Mouse (Mus musculus) MN1 (cell line): Measurements from ENCODE around the gene 4930452B06Rik.
"Not testable (repeated sequence)": the region's sequence is repeated elsewhere in the genome, so short reads cannot be mapped to it uniquely, and the experiment has no call there.

Experiments used
- DNase-seq: peaks from one replicate; pipeline ENCODE4 v3.0.0-alpha.2; 2016; ENCODE audit warnings: low spot score

Gene 4930452B06Rik

GRCm38 (mm10) chr14:8665636-8666411, at the start of gene 4930452B06Rik:
Gene 4930452B06Rik, minus strand, starts transcription at chr14:8666240.
- DNase-seq: no peak

GRCm38 (mm10) chr14:8712674-8713073, 46.6 kb upstream of the 4930452B06Rik start:
- DNase-seq: no peak

- DNase-seq: no peak
Measured at GRCm38 (mm10) chr14:8689451-8689850, 23.4 kb upstream of the 4930452B06Rik start.

- no peak for DNase-seq
Measured at GRCm38 (mm10) chr14:8688462-8688861, 22.4 kb upstream of the 4930452B06Rik start.

- no peak for DNase-seq
Measured at GRCm38 (mm10) chr14:8686185-8686584, 20.1 kb upstream of the 4930452B06Rik start.

GRCm38 (mm10) chr14:8679896-8680295, 13.9 kb upstream of the 4930452B06Rik start:
- DNase-seq: no peak

GRCm38 (mm10) chr14:8660359-8660758, 5.7 kb downstream of the 4930452B06Rik start:
- DNase-seq: no peak

- no peak for DNase-seq
Measured at GRCm38 (mm10) chr14:8641650-8642279, 24.3 kb downstream of the 4930452B06Rik start.

- no peak for DNase-seq
Measured at GRCm38 (mm10) chr14:8632211-8632610, 33.8 kb downstream of the 4930452B06Rik start.

- no peak for DNase-seq
Measured at GRCm38 (mm10) chr14:8628406-8628805, 37.6 kb downstream of the 4930452B06Rik start.

GRCm38 (mm10) chr14:8627481-8627880, 38.6 kb downstream of the 4930452B06Rik start:
- DNase-seq: no peak

GRCm38 (mm10) chr14:8621164-8621563, 44.9 kb downstream of the 4930452B06Rik start:
- peak; percentile 58 for DNase-seq

GRCm38 (mm10) chr14:8620580-8620979, 45.5 kb downstream of the 4930452B06Rik start:
- DNase-seq: peak; percentile 7

GRCm38 (mm10) chr14:8615636-8616035, 50.4 kb downstream of the 4930452B06Rik start:
- no peak for DNase-seq

GRCm38 (mm10) chr14:8614430-8614829, 51.6 kb downstream of the 4930452B06Rik start:
- not testable (repeated sequence) for DNase-seq

GRCm38 (mm10) chr14:8612080-8612479, 54.0 kb downstream of the 4930452B06Rik start:
- no peak for DNase-seq

GRCm38 (mm10) chr14:8610108-8610507, 55.9 kb downstream of the 4930452B06Rik start:
- DNase-seq: no peak

- peak; percentile 62 for DNase-seq
Measured at GRCm38 (mm10) chr14:8608559-8609171, 57.4 kb downstream of the 4930452B06Rik start.

- DNase-seq: no peak
Measured at GRCm38 (mm10) chr14:8604898-8605297, 61.1 kb downstream of the 4930452B06Rik start.

GRCm38 (mm10) chr14:8585031-8585430, 81.0 kb downstream of the 4930452B06Rik start:
- DNase-seq: no peak

- not testable (repeated sequence) for DNase-seq
Measured at GRCm38 (mm10) chr14:8551006-8551405, 115.0 kb downstream of the 4930452B06Rik start.

GRCm38 (mm10) chr14:8549108-8549507, 116.9 kb downstream of the 4930452B06Rik start:
- peak; percentile 9 for DNase-seq

- no peak for DNase-seq
Measured at GRCm38 (mm10) chr14:8536024-8536423, 130.0 kb downstream of the 4930452B06Rik start.
